Mouse (Mus musculus): ENCODE results near the gene Csde1. TPM values are rescaled to one million over a fixed set of nuclear protein-coding genes. Genes with fewer than 3 reads are reported as not detected.
A peak's percentile ranks its signal among the peaks of the same experiment; 100 is the strongest.

Csde1 gene
- polyA plus RNA-seq, 1 experiment from 2014 or later, result 314 TPM

DNA sequence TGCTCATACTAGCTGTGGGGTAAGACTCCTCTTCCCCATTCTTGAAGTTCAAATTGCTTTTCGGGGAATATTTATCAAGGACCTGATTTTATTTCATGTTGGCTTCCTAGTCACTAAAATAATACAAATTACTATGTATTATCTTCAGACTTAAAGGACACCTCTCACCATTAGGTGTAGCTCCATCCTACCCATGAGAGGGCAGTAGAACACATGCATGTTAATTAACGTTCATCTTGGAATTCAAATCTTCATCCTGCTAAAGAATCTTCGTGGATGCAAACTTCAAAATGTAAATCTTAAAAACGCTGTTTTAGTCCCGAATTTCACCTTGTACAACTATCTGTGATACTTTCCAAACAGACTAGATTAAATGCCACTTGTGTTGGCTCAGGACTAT lies 81.0 kb downstream of the Csde1 start:
- Histone ChIP-seq H3K27ac (replicated peaks) (no peak overlapping the region), H3K9me3 (no peaks in the 10 kb centered on the region), H3K27me3 (peaks cover 21% of the 10 kb centered on the region), H3K4me1 (replicated peaks) (peaks cover 13% of the 10 kb centered on the region; the same call in 1 of the 2 replicates), H3K36me3 (no peaks in the 10 kb centered on the region), H3K9ac (no peak overlapping the region), H3K4me2 (no peak overlapping the region), H3K4me3 (no peak overlapping the region)
- ATAC-seq (ENCODE audit: low FRiP score, low read depth), result no peak
- WGBS, result 67% methylated on average over 5 of the region's 5 CpGs

DNA sequence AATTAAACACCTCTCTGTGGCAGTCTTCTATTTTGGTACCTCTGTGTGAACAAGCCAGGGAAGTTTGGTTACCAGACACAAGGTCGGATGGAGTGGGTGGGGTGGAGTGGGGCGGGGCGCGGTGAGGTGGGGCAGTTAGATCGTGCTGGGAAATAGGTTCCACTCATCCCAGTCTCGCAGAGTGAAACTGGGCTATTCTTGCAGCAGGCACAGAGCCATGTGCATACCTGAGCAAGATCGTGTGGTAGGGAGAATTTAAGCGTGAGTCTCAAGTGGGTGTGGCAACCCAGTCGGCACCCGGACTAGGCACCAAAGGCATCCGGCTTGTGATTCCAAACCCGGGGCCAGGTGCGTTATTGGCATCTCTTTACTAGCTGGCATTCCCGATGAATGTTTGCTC lies 81.7 kb downstream of the Csde1 start:
- peak overlapping the region; percentile 57 for H3K9ac ChIP-seq
- H3K4me1 ChIP-seq (replicated peaks), result peaks cover 13% of the 10 kb centered on the region; the same call in 1 of the 2 replicates
- ATAC-seq (ENCODE audit: low FRiP score, low read depth), result peak; percentile 42; the same call in 1 of the 2 replicates
- H3K27me3 ChIP-seq, result peaks cover 21% of the 10 kb centered on the region
- H3K27ac ChIP-seq (replicated peaks), result no peak overlapping the region
- WGBS, result 3% methylated on average over 14 of the region's 14 CpGs
- H3K4me3 ChIP-seq, result peak overlapping the region; percentile 78
- peak overlapping the region; percentile 99 for H3K4me2 ChIP-seq
- H3K36me3 ChIP-seq, result no peaks in the 10 kb centered on the region
- no peaks in the 10 kb centered on the region for H3K9me3 ChIP-seq

DNA sequence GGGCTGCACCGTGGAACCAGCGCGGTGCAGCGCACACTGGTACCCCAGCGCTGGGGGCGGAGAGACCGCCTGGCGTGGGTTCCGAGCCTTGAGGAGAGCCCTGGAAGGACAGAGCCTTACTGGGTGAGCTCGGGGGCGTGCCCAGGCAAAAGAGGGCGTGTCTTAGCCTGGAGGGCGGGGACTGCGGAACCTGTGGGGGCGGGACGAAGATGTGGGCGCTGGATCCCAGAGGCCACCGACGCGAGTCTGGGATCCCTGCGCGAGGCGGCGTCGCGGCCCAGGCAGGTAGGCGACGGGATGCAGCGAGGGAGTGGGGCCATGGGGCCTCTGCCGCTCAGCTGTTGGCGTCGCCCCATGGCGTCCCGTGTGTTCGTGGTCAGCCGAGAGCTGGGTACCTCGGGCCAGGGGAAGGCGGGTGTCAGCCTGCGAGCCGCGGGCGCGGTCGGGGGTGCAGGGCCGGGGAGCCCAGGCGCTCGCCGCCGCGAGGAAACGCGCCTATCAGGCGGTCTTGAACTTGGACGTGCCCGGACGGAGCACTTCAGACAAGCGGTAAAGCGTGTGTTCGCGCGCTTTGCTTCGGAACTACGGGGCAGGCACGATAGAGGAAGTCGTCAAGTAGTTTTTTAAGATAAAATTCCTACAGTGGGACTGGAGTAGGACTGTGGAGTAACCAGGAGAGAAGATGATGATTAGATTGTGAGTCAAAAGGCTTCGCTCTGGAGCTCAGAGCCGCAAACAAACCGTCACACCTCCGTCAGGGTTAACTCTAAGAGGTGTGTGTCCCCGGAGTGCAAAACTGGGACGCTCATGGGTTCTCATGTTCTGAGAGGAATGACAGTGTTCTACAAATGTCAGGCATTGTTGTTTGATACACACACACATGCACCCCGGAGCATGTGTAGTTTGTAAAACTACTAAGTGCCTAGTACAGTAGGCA lies 82.5 kb downstream of the Csde1 start, which contains the start of gene Dennd2c:
Gene Dennd2c (plus strand): TSS at position 151 of the 937 bp plus-strand sequence.
- no peaks in the 10 kb centered on the region for H3K36me3 ChIP-seq
- H3K4me3 ChIP-seq, result peak within 1 kb of the TSS; percentile 78
- peak; percentile 94 for ATAC-seq (ENCODE audit: low FRiP score, low read depth)
- 1% methylated on average over 68 of the region's 72 CpGs for WGBS
- peaks cover 13% of the 10 kb centered on the region; the same call in 1 of the 2 replicates for H3K4me1 ChIP-seq (replicated peaks)
- peak within 1 kb of the TSS; percentile 57 for H3K9ac ChIP-seq
- peaks cover 21% of the 10 kb centered on the region for H3K27me3 ChIP-seq
- H3K9me3 ChIP-seq, result no peaks in the 10 kb centered on the region
- H3K4me2 ChIP-seq, result peak within 1 kb of the TSS; percentile 99
- no peak within 1 kb of the TSS for H3K27ac ChIP-seq (replicated peaks)

Other genes with a start within 250 kb of the Csde1 start
- 0.13 and 0.64 TPM in 2 replicates for gene Tshb, start 237.7 kb upstream of the Csde1 start, polyA plus RNA-seq (2015; fragmentation: Nextera tagmentation; extraction: Ambion mirVana)
- gene Sycp1, start 84.3 kb upstream of the Csde1 start, polyA plus RNA-seq (2015; fragmentation: Nextera tagmentation; extraction: Ambion mirVana), result not detected in 2 replicates
- not detected in 2 replicates for gene Nr1h5, start 56.3 kb upstream of the Csde1 start, polyA plus RNA-seq (2015; fragmentation: Nextera tagmentation; extraction: Ambion mirVana)
- gene Sike1, start 24.7 kb upstream of the Csde1 start, polyA plus RNA-seq (2015; fragmentation: Nextera tagmentation; extraction: Ambion mirVana), result 57.8 and 61.7 TPM in 2 replicates
- 91.3 and 94.6 TPM in 2 replicates for gene Nras, start 37.9 kb downstream of the Csde1 start, polyA plus RNA-seq (2015; fragmentation: Nextera tagmentation; extraction: Ambion mirVana)
- gene Ampd1, start 53.6 kb downstream of the Csde1 start, polyA plus RNA-seq (2015; fragmentation: Nextera tagmentation; extraction: Ambion mirVana), result not detected in 2 replicates
- gene Dennd2c, start 82.2 kb downstream of the Csde1 start, polyA plus RNA-seq (2015; fragmentation: Nextera tagmentation; extraction: Ambion mirVana), result 1.2 and 1.3 TPM in 2 replicates
- gene Bcas2, start 151.2 kb downstream of the Csde1 start, polyA plus RNA-seq (2015; fragmentation: Nextera tagmentation; extraction: Ambion mirVana), result 202 and 203 TPM in 2 replicates

All from hindbrain, embryonic 15.5 days (tissue).